13 mouse cellular contexts compared by ENCODE assay signal in the genomic region with DNA sequence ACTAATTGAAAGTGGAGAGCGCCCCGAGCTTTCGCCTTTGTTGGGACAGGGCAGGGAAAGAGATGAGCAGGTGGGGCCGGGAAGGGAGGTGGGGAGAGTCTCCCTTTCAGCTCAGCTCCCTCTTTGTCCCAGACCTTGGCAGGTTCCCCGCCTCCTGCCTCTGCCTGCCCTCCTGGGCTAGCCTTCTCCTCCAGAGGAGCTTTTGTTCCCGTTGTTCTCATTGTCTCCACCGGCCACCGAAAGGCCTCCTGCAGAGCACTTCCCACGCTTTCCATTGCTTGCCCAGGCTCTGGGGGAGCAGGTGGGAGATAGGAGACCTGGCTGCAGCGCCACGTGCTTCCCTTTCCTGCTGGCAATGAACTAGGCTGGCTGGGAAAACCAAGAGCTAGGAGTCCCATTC. TPM values are rescaled to one million over a fixed set of nuclear protein-coding genes. Genes with fewer than 3 reads are reported as not detected.
A peak's percentile ranks its signal among the peaks of the same experiment; 100 is the strongest.
DNase-seq lines count a peak whose midpoint lies in the region; ATAC-seq and TF ChIP-seq lines count a peak whose summit lies in the region.
"Had no signal": no experiment of that assay in that cellular context is flagged by ENCODE, and none has a peak within 500 bp of the region (broad histone marks: within the 10 kb centered on the region; RNA-seq: fewer than 3 reads in every experiment).

No protein-coding gene starts in this region.

- no peak for ATAC-seq in forebrain, postnatal 0 days
- peak; percentile 76 for ATAC-seq in hindbrain, embryonic 11.5 days (ENCODE audit: low FRiP score)
- no peak for ATAC-seq in frontal cortex, adult (ENCODE audit: low TSS enrichment)

- H3K27me3 ChIP-seq in forebrain, embryonic 10.5 days (ENCODE audit: poor library complexity, severe bottlenecking) = no peaks in the 10 kb centered on the region
- H3K27me3 ChIP-seq in forebrain, postnatal 0 days (ENCODE audit: insufficient read depth, low read length) = no peaks in the 10 kb centered on the region
- no peaks in the 10 kb centered on the region for H3K27me3 ChIP-seq in hindbrain, embryonic 11.5 days (ENCODE audit: control insufficient read depth, insufficient read depth, low read length)
- H3K27me3 ChIP-seq: heart, embryonic 15.5 days had no signal

- H3K9me3 ChIP-seq in forebrain, embryonic 10.5 days = no peaks in the 10 kb centered on the region
- H3K9me3 ChIP-seq in forebrain, postnatal 0 days (ENCODE audit: low read length) = no peaks in the 10 kb centered on the region
- H3K9me3 ChIP-seq in hindbrain, embryonic 11.5 days (ENCODE audit: control insufficient read depth, low read length) = no peaks in the 10 kb centered on the region
- H3K9me3 ChIP-seq: heart, embryonic 15.5 days had no signal

- H3K4me1 ChIP-seq in forebrain, embryonic 10.5 days = peaks cover 77% of the 10 kb centered on the region
- no peaks in the 10 kb centered on the region for H3K4me1 ChIP-seq in forebrain, postnatal 0 days (ENCODE audit: insufficient read depth)
- H3K4me1 ChIP-seq in hindbrain, embryonic 11.5 days (replicated peaks; ENCODE audit: control insufficient read depth, insufficient read depth, low read length) = peaks cover 3% of the 10 kb centered on the region
- H3K4me1 ChIP-seq: heart, embryonic 15.5 days had no signal

- peak; percentile 82 for DNase-seq in forebrain, embryonic 10.5 days (ENCODE audit: extremely low spot score, low spot score)
- DNase-seq in forebrain, postnatal 0 days = no peak
- DNase-seq in brain, embryonic 14.5 days (ENCODE audit: low read depth) = peak; percentile 93
- DNase-seq in hindbrain, embryonic 11.5 days (ENCODE audit: low spot score) = peak; percentile 66
- peak; percentile 30 for DNase-seq in neural tube, embryonic 10.5 days (ENCODE audit: extremely low spot score, low spot score)
- no peak for DNase-seq in adrenal gland, postnatal 36 days
- DNase-seq in adrenal gland, postnatal 4 days (ENCODE audit: low spot score in 2 of 2) = no peak
- DNase-seq: cerebellum, adult 2 months; kidney, postnatal 14 days; lung, embryonic 14.5 days had no signal

- H3K4me2 ChIP-seq in forebrain, postnatal 0 days (ENCODE audit: low read depth) = no peak overlapping the region
- H3K4me2 ChIP-seq in hindbrain, embryonic 11.5 days (replicated peaks; ENCODE audit: low read depth, low read length) = no peak overlapping the region
- H3K4me2 ChIP-seq: heart, embryonic 15.5 days; lung, embryonic 14.5 days had no signal

- WGBS in forebrain, embryonic 10.5 days = 11% methylated on average over 11 of the region's 11 CpGs
- 12% methylated on average over 11 of the region's 11 CpGs for WGBS in forebrain, postnatal 0 days
- WGBS in hindbrain, embryonic 11.5 days = 15% methylated on average over 11 of the region's 11 CpGs

- H3K4me3 ChIP-seq in forebrain, embryonic 10.5 days = no peak overlapping the region
- no peak overlapping the region for H3K4me3 ChIP-seq in forebrain, postnatal 0 days (ENCODE audit: low read depth, low read length)
- H3K4me3 ChIP-seq in hindbrain, embryonic 11.5 days (ENCODE audit: low read depth, low read length) = no peak overlapping the region
- H3K4me3 ChIP-seq: heart, embryonic 15.5 days had no signal

- H3K27ac ChIP-seq in forebrain, embryonic 10.5 days = peak overlapping the region; percentile 89
- no peak overlapping the region for H3K27ac ChIP-seq in forebrain, postnatal 0 days (ENCODE audit: low read depth, low read length)
- peak overlapping the region; percentile 78 for H3K27ac ChIP-seq in hindbrain, embryonic 11.5 days (ENCODE audit: low read depth, low read length)
- H3K27ac ChIP-seq: heart, embryonic 15.5 days had no signal

- peaks cover 64% of the 10 kb centered on the region for H3K36me3 ChIP-seq in forebrain, embryonic 10.5 days (replicated peaks)
- H3K36me3 ChIP-seq in forebrain, postnatal 0 days (ENCODE audit: insufficient read depth) = peaks cover 27% of the 10 kb centered on the region
- H3K36me3 ChIP-seq in hindbrain, embryonic 11.5 days (ENCODE audit: control insufficient read depth, insufficient read depth, low read length) = peaks cover 10% of the 10 kb centered on the region

- no peak for TF ChIP-seq CTCF in forebrain, postnatal 0 days (IDR thresholded peaks at IDR 0.05; ENCODE audit: low read depth)
- no peak for TF ChIP-seq CTCF in brain, embryonic 14.5 days (IDR thresholded peaks at IDR 0.05; ENCODE audit: borderline replicate concordance, extremely low read depth, insufficient read depth, insufficient read length)

- TF ChIP-seq POLR2A in brain, embryonic 14.5 days (IDR thresholded peaks at IDR 0.05; ENCODE audit: borderline replicate concordance, extremely low read depth, insufficient read depth, insufficient read length, poor library complexity, severe bottlenecking) = no peak

- H3K9ac ChIP-seq in forebrain, postnatal 0 days = no peak overlapping the region
- peak overlapping the region; percentile 1; the same call in 1 of the 2 replicates for H3K9ac ChIP-seq in hindbrain, embryonic 11.5 days (ENCODE audit: low read depth, low read length)
- H3K9ac ChIP-seq: heart, embryonic 15.5 days; lung, embryonic 14.5 days had no signal

RNA-seq across cellular contexts. Expression of a gene that starts 18.7 kb away (rescaled TPM):
- 0.34 TPM in 1 of 2 replicates, not detected in the other for polyA plus RNA-seq in forebrain, embryonic 10.5 days (2016; fragmentation: Nextera tagmentation; extraction: Ambion mirVana)
- total RNA-seq in forebrain, postnatal 0 days (2014; rRNA removed) = 1.5 and 1.7 TPM in 2 replicates
- 0.74 and 2.8 TPM in 2 replicates for polyA plus RNA-seq in forebrain, postnatal 0 days (2015; fragmentation: Nextera tagmentation; extraction: Ambion mirVana)
- polyA plus RNA-seq in brain, embryonic 14.5 days (2012; rRNA removed) = 2.1 and 2.8 TPM in 2 replicates
- 1.0 TPM in 2 replicates for polyA plus RNA-seq in hindbrain, embryonic 11.5 days (2014; fragmentation: Nextera tagmentation; extraction: Ambion mirVana)
- total RNA-seq in adrenal gland, postnatal 36 days (2021) = not detected
- not detected for total RNA-seq in adrenal gland, postnatal 4 days (2021)
- total RNA-seq: left cerebral cortex, postnatal 36 days had no signal
- polyA plus RNA-seq: heart, embryonic 15.5 days; lung, embryonic 14.5 days had no signal

RNA-seq across cellular contexts. Expression of a gene that starts 38.8 kb away (rescaled TPM):
- 64.4 and 68.1 TPM in 2 replicates for polyA plus RNA-seq in forebrain, embryonic 10.5 days (2016; fragmentation: Nextera tagmentation; extraction: Ambion mirVana)
- 69.9 and 73.6 TPM in 2 replicates for total RNA-seq in forebrain, postnatal 0 days (2014; rRNA removed)
- 139 TPM in 2 replicates for polyA plus RNA-seq in forebrain, postnatal 0 days (2015; fragmentation: Nextera tagmentation; extraction: Ambion mirVana)
- 80.2 and 93.0 TPM in 2 replicates for polyA plus RNA-seq in brain, embryonic 14.5 days (2012; rRNA removed)
- 36.2 and 37.2 TPM in 2 replicates for polyA plus RNA-seq in hindbrain, embryonic 11.5 days (2014; fragmentation: Nextera tagmentation; extraction: Ambion mirVana)
- 10 to 100 TPM; 31.6 to 34.1 TPM for total RNA-seq in adrenal gland, postnatal 36 days (2021)
- total RNA-seq in adrenal gland, postnatal 4 days (2021) = 10 to 100 TPM; 49.9 to 50.4 TPM

RNA-seq across cellular contexts. Expression of a gene that starts 49.2 kb away (rescaled TPM):
- 0.81 and 0.87 TPM in 2 replicates for polyA plus RNA-seq in forebrain, embryonic 10.5 days (2016; fragmentation: Nextera tagmentation; extraction: Ambion mirVana)
- 0.38 and 1.2 TPM in 2 replicates for total RNA-seq in forebrain, postnatal 0 days (2014; rRNA removed)
- 0.23 and 0.65 TPM in 2 replicates for polyA plus RNA-seq in forebrain, postnatal 0 days (2015; fragmentation: Nextera tagmentation; extraction: Ambion mirVana)
- polyA plus RNA-seq in brain, embryonic 14.5 days (2012; rRNA removed) = 0.34 and 0.38 TPM in 2 replicates
- 0.75 and 0.79 TPM in 2 replicates for polyA plus RNA-seq in hindbrain, embryonic 11.5 days (2014; fragmentation: Nextera tagmentation; extraction: Ambion mirVana)
- total RNA-seq in adrenal gland, postnatal 36 days (2021) = under 1 TPM; 0.26 to 0.43 TPM
- under 1 TPM; 0.65 to 0.76 TPM for total RNA-seq in adrenal gland, postnatal 4 days (2021)

RNA-seq across cellular contexts. Expression of a gene that starts 49.8 kb away (rescaled TPM):
- polyA plus RNA-seq in forebrain, embryonic 10.5 days (2016; fragmentation: Nextera tagmentation; extraction: Ambion mirVana) = 293 and 298 TPM in 2 replicates
- 175 and 198 TPM in 2 replicates for total RNA-seq in forebrain, postnatal 0 days (2014; rRNA removed)
- polyA plus RNA-seq in forebrain, postnatal 0 days (2015; fragmentation: Nextera tagmentation; extraction: Ambion mirVana) = 152 and 184 TPM in 2 replicates
- polyA plus RNA-seq in brain, embryonic 14.5 days (2012; rRNA removed) = 195 and 208 TPM in 2 replicates
- 227 and 256 TPM in 2 replicates for polyA plus RNA-seq in hindbrain, embryonic 11.5 days (2014; fragmentation: Nextera tagmentation; extraction: Ambion mirVana)
- 100 to 1,000 TPM; 276 to 279 TPM for total RNA-seq in adrenal gland, postnatal 36 days (2021)
- total RNA-seq in adrenal gland, postnatal 4 days (2021) = 100 to 1,000 TPM; 237 to 244 TPM

Comparison
In these comparisons a context has a peak if more than half of its experiments do, and no peak if none do; other contexts are left out.
1. DNase-seq: peak in forebrain, embryonic 10.5 days (single experiment), brain, embryonic 14.5 days (single experiment), hindbrain, embryonic 11.5 days (single experiment) and neural tube, embryonic 10.5 days (single experiment); none in forebrain, postnatal 0 days (single experiment), adrenal gland, postnatal 36 days (0 of 2) and adrenal gland, postnatal 4 days (0 of 2).